Mouse (Mus musculus) erythroblast, embryonic 14.5 days (primary cell): ENCODE results near the gene Stpg3.

ENCODE experiments used
- GATA1 ChIP-seq: IDR thresholded peaks from 2 replicates; pipeline ENCODE4 v1.6.1; 2012; ENCODE audit warnings: low read length, inconsistent platforms, mixed read lengths
- TAL1 ChIP-seq: IDR thresholded peaks from 3 replicates; pipeline ENCODE4 v1.6.1; 2012; ENCODE audit warnings: low read length, inconsistent platforms, mixed read lengths

DNA sequence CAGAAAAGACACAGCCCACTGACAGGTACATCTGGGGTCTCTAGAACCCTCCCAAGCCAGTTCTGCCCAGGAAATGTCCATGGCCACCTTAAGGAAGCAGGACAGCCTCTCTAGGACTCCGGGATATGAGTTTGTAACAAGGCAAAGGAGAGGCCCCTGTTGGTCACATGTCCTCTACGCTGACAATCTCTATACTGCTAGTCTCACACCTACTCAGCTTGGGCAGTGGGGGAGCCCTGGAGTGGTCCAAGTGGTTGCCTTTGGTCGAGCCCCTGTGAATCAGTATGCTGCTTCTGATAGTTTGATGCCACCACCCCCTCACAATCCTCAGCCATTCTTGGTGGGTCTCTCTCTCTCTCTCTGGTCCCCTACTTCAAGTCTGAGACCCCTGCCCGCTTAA, 47.0 kb downstream of the Stpg3 start:
- TF ChIP-seq GATA1 (no peak), TAL1 (no peak)
